Mouse (Mus musculus): Measurements from ENCODE around the gene P4ha1.
"Not testable (repeated sequence)": the region's sequence is repeated elsewhere in the genome, so short reads cannot be mapped to it uniquely, and the experiment has no call there.

P4ha1 gene

GRCm38 (mm10) chr10:59323100-59323487, at the start of gene P4ha1:
P4ha1 (plus strand) TSS chr10:59323296.
- peak; percentile 99 for DNase-seq (ENCODE audit: low spot score in 2 of 2)

- DNase-seq (ENCODE audit: low spot score in 2 of 2) = no peak
Observed at GRCm38 (mm10) chr10:59275745-59276144, 47.4 kb upstream of the P4ha1 start.

- DNase-seq (ENCODE audit: low spot score in 2 of 2) = no peak
Observed at GRCm38 (mm10) chr10:59277116-59277515, 46.0 kb upstream of the P4ha1 start.

GRCm38 (mm10) chr10:59277729-59278475, 45.2 kb upstream of the P4ha1 start:
- no peak for DNase-seq (ENCODE audit: low spot score in 2 of 2)

GRCm38 (mm10) chr10:59283164-59283563, 39.9 kb upstream of the P4ha1 start:
- no peak for DNase-seq (ENCODE audit: low spot score in 2 of 2)

- no peak for DNase-seq (ENCODE audit: low spot score in 2 of 2)
Observed at GRCm38 (mm10) chr10:59283749-59284148, 39.3 kb upstream of the P4ha1 start.

- no peak for DNase-seq (ENCODE audit: low spot score in 2 of 2)
Observed at GRCm38 (mm10) chr10:59285530-59285929, 37.6 kb upstream of the P4ha1 start.

GRCm38 (mm10) chr10:59287251-59287650, 35.8 kb upstream of the P4ha1 start:
- DNase-seq (ENCODE audit: low spot score in 2 of 2) = no peak

GRCm38 (mm10) chr10:59287662-59288061, 35.4 kb upstream of the P4ha1 start:
- DNase-seq (ENCODE audit: low spot score in 2 of 2) = no peak

GRCm38 (mm10) chr10:59289062-59289461, 34.0 kb upstream of the P4ha1 start:
- DNase-seq (ENCODE audit: low spot score in 2 of 2) = no peak

- DNase-seq (ENCODE audit: low spot score in 2 of 2) = no peak
Observed at GRCm38 (mm10) chr10:59291536-59291935, 31.6 kb upstream of the P4ha1 start.

GRCm38 (mm10) chr10:59292079-59292478, 31.0 kb upstream of the P4ha1 start:
- no peak for DNase-seq (ENCODE audit: low spot score in 2 of 2)

GRCm38 (mm10) chr10:59292558-59292957, 30.5 kb upstream of the P4ha1 start:
- DNase-seq (ENCODE audit: low spot score in 2 of 2) = peak; percentile 55 to 69

GRCm38 (mm10) chr10:59295241-59295811, 27.8 kb upstream of the P4ha1 start:
- peak; percentile 61 to 81 for DNase-seq (ENCODE audit: low spot score in 2 of 2)

- peak; percentile 45 to 81 for DNase-seq (ENCODE audit: low spot score in 2 of 2)
Observed at GRCm38 (mm10) chr10:59296261-59296660, 26.8 kb upstream of the P4ha1 start.

- DNase-seq (ENCODE audit: low spot score in 2 of 2) = not testable (repeated sequence)
Observed at GRCm38 (mm10) chr10:59302671-59303070, 20.4 kb upstream of the P4ha1 start.

GRCm38 (mm10) chr10:59308993-59309715, 13.9 kb upstream of the P4ha1 start:
- DNase-seq (ENCODE audit: low spot score in 2 of 2) = peak in 1 of 2 experiments; percentile 37

GRCm38 (mm10) chr10:59310124-59310523, 13.0 kb upstream of the P4ha1 start:
- DNase-seq (ENCODE audit: low spot score in 2 of 2) = no peak

- no peak for DNase-seq (ENCODE audit: low spot score in 2 of 2)
Observed at GRCm38 (mm10) chr10:59310691-59311457, 12.2 kb upstream of the P4ha1 start.

GRCm38 (mm10) chr10:59311881-59312280, 11.2 kb upstream of the P4ha1 start:
- no peak for DNase-seq (ENCODE audit: low spot score in 2 of 2)

GRCm38 (mm10) chr10:59321112-59321511, 2.0 kb upstream of the P4ha1 start:
- DNase-seq (ENCODE audit: low spot score in 2 of 2) = no peak

- no peak for DNase-seq (ENCODE audit: low spot score in 2 of 2)
Observed at GRCm38 (mm10) chr10:59322271-59322670, 825 bp upstream of the P4ha1 start.

Data from thymus, postnatal 10 days (tissue).